Mouse (Mus musculus) right cerebral cortex, postnatal 14 days (tissue): ENCODE results near the gene Ephb1.

Source experiments
- DNase-seq: peaks from one replicate; pipeline ENCODE4 v3.0.0; 2022

Gene Ephb1

DNA sequence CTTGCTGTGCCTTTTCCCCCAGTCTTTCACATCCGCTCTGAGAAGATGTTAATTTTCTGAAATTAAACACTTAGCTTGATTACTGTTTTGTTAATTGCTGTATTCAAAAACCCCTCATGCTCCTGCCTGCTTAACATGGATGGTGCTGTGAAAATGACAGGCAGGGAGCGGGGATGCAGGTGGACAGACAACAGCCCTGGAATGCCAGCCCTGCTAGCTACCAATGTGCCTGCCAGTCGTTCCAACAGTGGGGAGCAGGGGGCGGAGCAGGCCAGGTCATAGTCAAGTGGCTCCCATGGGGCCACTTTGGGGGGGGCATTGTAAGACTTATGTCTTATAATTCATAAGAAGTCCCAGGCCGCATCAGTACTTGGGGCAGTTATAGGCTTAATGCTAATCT, 321.3 kb downstream of the Ephb1 start:
- DNase-seq: no peak

DNA sequence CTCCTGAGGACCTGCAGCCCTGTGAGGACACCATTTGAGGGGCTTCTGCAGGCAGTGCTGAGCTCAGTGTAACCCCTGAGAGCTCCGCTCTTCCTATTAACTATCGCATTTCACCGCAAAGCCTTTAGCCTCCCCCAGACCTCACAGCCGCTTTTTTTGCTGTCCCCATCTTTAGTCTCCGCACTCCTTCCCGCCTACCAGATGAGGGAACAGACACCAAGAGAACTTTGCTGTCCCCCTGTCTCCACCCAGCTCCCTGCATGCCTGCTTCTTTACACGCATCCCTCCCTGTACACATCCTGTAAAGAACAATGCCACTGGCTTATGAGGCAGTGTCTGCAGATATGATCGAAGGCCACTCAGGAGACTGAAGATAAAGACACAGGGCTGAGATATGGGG, 322.1 kb downstream of the Ephb1 start:
- DNase-seq: no peak

DNA sequence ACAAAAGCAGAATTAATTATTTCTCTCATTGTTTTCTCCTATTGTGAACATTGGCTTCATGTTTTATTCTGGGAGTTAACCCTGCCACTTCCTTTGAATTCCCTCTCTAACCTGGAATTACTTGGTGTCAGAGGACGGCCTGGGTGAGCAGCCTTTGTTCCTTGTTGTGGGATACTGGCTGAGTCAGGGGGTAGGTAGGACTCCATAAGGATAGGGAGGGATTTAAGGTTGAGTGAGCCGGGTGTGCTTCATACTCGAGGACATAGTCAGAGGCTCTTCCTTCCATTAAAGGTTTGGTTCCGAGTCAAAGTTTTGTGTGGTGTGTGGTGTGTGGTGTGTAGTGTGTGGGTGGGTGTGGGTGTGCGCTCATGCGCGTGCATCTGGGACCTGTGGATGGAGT, 324.8 kb downstream of the Ephb1 start:
- no peak for DNase-seq

DNA sequence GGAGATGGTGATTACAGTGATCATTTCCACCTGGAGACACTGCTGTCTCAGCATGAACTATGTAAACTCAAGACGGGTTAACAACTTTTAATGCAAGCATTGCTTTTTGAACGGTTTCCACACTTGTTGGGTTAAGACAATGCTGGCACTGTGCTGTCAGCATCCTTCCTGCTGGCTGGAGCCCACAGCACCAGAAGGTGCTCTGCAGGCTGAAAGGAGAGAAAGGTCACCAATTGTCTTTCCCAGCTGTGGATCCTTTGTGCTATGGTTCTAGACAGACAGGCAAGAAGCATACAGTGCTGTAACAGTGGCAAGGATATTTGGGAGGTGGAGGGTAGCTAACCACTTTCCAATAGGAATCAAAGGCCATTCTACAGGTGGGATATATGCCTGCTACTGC, 328.4 kb downstream of the Ephb1 start:
- DNase-seq: no peak

DNA sequence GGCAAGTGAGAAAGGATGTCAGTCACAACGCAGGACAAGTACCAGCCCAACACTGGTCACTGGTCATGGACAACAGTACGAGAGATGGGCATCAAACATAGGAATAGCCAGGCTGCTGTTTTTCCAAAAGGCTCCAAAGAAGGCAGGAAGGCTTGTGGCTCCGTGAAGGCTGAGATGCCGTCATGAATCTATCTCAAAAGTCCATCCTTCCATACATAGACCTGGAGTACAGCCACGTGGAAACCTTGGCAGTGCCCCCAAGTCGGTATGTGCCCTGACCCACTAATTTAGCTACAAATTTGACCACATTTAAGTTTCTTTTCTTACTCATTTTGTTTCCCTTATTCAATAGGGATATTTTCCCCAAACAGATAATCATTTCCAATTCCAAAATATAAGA, 329.4 kb downstream of the Ephb1 start:
- DNase-seq: no peak

DNA sequence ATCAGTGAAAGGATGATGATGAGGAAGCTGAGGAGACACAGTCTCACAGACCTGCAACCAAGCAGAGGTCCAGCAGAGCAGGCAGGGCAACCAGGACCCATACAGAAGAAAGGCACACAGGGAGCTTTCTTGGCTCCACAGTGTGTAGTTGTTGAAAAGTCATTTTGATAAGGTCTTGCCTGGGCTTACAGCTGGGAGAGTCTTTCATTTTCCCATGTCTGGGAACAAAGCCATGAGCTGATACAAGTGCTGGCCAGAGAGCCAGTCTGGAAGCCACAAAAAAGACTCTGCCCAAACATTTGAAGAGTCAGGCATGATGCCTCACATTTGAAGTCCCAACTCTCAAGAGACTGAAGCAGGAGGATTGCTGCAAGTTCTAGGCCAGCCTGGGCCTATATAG, 339.0 kb downstream of the Ephb1 start:
- no peak for DNase-seq

DNA sequence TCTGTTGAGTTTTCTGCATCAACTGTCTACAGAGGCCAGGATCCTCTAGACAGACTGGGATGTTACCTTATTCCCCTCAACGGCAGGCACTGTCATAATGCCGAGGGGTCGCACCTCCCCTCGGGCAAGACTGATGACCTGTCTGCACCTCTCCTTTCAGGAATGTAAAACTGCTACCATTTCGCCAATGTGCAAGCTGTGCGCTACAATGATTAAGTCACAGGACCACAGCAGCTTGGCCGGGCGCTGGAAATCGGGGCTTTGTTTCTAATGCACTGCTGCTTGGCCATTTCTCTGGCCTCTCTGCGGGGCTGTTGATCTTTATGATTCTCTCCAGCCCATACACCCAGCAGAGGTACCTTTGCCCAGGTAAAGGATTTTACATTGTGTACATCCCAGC, 346.8 kb downstream of the Ephb1 start:
- DNase-seq: no peak

DNA sequence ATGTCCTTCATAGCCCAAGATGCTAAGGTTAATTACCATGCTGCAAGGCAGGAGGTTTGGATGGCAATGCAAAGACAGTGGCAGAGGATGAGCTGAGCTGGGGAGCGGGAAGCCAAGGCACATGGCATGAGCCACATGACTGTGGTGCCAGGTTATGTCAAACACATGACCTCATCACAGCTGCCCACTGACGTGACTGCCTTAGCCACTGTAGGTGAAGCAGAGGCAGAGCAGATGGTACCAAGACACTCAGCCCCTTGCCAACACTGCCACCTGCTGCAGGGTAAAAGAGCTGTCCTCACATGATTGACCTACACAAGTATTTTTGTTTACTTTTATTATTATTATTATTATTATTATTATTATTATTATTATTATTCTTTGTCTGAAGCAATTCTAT, 348.0 kb downstream of the Ephb1 start:
- DNase-seq: peak; percentile 15

DNA sequence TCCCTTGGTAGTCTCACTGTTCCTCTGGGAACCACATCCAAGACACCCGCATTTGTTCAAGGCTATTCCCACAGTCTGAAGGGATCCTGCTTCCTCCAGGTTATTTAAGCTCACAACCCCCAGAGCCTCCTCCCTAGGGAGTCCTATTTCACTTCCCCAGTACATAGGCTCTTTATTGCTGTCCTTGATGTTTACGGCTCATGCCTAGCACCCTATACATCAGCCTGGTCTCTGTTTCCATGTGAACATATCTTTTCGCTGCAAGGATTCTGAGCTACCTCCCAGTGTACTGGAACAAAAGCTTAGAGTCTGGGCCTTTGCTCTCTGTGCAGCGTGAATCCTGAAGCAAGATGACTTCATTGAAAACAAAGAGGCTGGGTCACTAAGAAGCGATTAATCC, 351.6 kb downstream of the Ephb1 start:
- no peak for DNase-seq

DNA sequence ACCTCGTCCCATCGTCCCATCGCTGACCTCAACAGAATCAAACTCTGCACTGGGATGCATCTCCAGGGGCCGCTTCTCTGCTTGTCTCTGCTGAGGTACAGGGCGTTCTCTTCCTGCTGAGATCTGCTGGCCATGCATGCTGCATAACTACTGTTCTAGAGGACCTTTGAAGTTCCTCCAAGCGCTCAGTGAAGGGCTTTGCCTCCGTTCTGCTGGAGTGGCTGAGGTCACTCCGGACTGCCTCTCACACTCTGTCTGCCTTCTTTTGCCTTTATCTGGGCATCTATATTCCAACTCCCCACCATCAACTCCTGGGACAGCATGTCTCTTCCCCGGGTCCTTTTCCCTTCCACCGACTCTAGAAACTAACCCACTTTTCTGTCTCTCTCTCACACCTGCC, 352.3 kb downstream of the Ephb1 start:
- DNase-seq: no peak

DNA sequence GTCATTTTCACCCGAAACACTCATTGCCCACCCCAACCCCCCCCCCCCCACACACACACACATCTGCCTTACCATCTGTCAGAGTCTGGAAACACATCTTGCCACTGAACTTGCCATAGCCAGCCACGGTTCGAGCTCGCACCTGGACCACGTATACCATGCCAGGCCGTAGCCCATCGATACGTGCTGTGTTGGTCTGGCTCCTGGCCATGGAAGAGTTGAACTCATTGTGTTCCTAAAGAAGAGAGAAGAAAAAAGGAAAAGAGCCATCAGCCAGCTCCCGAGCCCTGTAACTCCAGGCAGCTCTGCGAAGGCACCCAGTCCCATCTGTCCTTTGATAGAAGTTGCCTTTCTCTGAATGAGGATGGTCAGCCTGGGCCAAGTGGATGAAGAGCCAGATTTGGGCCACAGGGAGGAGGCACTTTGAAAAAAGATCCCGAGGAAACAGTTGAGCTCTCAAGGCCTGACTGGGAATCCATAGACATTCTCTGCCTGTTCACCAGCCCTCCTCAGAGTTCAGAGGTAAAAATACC, 352.8 kb downstream of the Ephb1 start:
- no peak for DNase-seq

DNA sequence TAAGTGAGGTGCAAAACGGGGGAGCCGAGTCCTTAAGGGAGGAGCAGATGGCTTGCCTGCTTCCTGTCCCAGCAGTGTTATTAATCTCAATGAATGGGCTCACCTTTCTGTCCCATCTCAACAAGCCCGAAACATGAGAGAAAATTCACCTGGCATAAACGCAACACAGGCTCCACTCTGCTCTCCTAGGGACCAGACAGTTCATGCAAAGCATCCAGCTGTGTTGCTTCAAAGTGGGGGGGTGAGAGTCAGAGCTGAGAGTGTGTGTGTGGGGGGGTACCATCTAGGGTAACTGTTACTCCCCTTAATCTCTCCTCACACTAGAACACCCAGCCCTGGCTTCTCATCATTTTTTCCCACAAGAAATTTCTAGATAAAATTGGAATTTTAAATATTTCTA, 354.8 kb downstream of the Ephb1 start:
- DNase-seq: no peak

DNA sequence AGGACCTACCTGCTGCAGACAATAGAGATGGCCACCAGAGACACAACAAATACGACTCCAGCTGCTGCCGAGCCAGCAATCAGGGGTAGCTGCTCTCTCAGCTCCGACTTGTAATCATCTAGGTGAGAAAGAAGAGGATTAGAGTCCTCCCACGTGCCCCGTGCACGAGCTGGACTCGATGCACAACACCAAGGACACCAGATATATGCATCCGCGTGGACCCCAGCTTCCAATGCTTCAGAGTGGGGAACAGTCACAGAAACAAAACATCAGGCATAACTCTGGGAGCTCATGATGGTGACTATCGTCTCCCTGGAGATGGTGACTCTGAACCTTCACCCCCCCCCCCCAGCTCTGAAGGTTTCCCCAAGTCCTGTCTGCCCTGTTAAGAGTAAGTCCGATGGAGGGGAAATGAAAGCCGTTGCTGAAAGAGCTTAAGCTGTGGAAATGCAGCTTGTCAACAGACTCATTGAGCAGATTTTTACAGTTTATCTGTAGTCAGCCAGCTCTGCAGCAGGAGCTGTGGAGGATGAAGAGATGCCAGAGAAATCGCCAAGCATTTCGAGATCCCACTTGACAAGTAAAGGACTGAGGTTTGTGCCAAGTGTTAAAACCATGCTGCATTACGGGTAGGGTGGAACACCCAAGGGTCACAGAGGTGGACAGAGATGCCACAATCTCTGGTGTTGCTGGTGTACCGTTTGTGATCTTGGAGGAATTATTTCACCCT, 357.6 kb downstream of the Ephb1 start:
- no peak for DNase-seq

DNA sequence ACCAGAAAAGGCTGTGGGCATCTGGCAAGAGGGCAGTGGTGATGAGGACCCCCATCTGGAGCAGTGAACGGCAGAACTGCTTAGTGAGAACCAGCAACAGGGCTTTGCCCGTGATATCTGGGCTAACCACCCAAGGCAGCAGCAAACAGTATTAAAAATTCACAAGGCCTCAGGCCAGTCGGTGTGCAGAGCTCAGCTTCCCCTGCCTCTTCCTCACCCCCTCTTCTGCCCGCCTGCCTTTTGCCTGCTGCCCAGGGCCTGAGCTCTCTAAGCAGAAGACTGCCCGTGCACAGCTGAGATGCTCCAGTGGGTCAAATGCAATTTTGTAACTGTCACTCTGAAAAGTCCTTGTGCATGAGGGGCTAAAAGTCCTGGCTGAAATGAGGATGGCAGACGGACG, 358.3 kb downstream of the Ephb1 start:
- DNase-seq: no peak

DNA sequence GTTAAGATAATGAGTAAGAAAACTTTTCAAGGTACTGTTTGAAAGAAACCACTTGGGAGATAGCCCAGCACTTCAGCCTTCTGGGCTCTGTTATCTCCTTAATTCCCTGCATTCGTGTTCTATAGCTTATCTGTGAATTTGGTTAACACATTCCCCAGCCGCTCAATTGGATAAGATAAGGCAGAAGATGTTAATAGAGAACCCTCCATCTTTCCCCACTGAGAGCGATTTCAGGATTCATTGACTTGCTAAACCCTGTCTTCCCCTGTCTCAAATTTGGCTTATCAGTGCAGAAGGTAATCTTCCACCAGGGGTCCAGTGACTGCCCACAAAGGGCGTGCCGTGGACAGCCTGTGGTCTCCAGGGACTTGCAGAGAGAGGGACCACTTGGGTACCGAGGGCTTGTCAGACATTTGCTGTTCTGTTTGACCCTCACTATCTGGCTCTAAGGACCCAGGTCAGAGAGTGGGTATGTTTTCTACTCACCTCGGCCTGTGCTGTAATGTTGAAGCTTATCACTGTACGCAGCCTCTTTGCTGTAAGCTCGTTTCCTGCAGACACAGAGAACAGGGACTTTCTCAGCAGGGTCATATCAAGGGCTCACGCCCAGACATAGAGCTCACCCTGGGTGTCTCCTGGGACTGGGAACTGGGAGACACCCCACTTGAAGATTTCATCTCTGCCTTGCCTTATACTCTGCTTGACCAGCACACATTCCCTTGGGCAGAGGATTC, 358.9 kb downstream of the Ephb1 start:
- DNase-seq: no peak

DNA sequence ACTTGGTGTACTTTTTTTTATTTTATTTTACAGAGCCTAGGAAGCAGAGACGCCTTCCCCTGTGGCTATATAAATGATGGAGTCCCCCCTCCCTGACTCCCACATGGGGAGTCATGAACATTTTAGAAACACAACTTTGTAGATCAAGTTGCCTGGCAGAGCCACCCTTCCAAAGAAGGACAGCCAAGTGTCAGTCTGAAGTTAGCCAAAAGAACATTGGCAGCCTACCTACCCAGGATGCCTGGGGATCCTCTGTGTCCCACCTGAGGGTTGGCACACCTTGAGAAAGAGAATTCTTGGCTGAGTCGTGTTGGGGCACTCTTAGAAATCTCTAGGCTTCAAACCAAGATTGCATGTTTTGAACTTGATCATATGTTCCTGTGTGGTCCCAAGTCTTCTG, 360.4 kb downstream of the Ephb1 start:
- no peak for DNase-seq

DNA sequence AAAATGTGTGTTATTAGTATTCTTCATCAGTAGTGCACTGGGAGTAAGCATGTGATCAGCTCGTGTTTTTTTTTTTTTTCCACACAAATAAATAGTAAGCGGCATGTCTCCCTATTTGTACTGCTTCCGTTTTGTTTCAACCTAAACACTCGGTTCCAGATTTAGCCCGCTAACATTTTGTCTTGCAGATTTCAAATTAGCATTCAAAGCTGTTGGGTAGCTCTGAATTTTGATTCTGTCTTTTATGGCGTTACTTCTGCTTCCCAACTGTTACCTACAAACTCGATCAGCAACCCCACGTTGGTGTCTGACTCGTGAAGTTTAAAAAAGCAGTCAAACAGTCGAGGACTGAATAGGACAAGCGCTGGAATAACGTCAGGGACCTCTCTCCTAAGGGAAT, 363.7 kb downstream of the Ephb1 start:
- DNase-seq: no peak

DNA sequence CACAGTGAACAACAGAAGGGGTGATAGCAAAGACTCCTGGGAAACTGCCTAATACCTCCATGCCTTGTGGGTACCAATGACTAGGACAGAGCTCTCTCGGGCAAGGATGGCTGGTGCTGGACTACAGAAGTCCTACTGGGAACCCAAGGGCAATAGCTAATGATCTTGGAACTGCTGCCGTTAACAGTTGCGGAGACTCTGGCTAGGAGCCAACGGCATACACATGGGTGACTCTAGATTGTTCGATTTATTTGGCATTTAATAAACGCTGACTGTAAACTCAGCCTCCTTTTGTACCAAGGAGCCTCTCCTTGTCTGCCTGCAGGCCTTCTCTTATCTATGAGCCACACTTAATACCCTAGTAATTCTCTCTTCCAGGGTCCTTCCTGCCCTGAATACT, 364.5 kb downstream of the Ephb1 start:
- no peak for DNase-seq

DNA sequence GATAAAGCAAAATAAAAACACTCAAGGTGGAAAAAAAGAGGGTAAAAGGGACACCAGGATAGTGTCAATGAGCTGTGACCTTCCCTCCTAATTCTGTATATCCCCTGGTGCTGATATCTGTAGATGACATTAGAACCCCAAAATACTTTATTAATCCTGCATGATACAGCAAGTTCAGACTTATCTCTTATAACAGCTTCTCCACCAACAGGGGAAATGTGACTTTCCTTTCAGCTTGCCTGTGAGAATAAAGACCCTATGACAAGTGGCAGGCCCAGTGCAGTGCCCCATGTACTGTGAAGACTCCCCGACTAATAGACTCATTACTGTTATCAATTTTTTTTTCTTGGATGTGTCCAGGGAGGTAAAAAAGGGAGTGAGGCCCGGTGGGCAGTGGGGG, 367.6 kb downstream of the Ephb1 start:
- no peak for DNase-seq

DNA sequence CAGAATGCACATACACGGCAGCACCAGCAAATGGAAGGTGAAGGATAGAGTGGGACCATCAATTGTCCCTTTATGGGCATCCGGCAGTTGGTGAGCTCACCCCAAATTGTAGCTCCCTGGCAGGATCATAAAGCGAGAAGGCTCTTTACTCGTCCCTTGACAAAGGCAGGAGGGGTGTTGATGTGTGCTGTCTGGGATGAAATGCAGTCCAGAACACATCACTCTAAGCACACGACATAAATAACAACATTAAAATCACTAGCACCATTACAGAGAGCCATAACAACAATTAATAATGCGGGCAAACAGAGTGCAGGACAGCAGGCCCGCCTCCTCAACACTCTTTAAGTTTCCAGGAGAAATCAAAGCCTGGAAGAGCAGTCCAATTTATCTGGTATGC, 372.1 kb downstream of the Ephb1 start:
- no peak for DNase-seq

DNA sequence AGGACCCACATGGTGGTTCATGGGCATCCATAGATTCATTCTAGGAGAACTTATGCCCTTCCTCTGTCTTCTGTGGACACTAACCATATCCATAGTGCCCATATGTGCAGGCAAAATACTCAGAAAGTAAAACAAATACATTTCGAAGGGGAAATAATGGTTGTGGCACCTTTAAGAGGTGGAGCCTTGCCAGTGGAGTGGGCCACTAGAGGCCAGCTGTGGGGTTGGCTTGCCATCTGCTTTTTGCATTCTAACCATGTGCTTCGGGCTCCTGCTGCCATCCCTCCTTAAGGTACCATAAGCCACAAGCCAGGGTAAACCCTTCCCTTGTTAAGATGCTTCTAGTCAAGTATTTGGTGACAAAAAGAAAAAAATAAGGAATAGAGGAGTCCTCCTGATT, 373.3 kb downstream of the Ephb1 start:
- no peak for DNase-seq

DNA sequence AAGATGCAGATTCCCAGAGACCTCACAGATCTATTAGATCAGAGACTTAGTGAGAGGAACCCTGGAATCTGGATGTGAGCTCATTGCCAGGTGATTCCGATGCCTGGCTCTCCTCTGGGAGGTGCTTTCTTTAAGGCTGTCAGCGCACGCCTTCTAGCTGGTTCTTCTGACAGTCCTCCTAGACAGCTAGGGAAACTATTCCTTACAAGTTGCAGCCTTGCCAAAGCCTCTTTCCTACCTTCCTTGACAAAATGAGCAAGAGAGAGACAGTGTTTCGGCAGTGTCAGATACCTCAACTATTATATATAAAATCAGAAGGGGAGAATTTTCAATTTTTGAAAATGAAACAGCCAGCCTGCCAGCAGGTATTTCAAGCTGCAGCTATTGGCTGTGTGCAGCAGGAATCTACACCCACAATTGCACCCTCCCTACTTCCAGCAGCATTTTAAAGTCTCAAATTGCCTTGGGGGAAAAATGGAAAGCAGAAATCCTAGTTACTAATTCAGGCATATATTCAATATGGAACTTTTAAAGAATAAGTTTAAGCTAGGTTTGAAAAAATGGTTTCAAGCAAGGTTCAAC, 377.5 kb downstream of the Ephb1 start:
- DNase-seq: no peak

DNA sequence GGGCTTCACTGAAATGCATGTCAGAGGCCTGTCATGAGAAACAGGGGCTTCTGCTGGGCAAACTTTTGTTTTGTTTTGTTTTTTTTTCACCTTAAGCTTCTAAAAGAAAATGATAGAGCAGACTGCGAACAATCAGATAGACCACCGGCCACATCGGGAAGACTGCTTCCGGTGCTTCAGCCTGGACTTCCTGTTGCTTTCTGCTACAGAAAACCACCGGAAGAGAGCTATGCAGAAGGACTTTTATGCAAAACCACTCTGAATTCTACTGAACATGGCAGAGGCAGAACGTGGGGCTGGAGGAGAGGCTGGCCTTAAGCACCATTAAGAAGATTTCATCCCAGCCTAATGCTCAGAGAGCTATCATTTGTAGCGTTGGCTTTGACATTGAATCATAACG, 382.2 kb downstream of the Ephb1 start:
- no peak for DNase-seq

DNA sequence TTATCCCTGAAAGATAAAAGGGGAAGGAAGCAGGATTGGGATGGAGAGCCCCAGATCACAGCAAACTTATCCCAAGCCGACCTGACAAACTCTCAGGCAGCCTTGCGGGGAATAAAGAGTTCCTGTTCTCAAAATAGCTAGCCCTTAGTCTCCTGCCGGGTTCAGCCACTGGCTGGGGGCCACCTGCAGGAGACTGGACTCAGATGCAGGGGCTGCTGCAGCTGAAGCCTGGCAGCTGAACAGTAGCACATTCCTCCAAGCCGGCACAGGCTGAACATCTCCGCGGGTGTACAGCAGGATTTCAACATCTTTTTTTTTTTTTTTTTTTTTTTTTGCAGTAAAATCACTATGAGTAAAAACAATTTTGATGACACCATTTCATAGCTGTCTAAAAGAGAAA, 382.7 kb downstream of the Ephb1 start:
- DNase-seq: no peak
